Mouse (Mus musculus): ENCODE measurements around the gene Slc48a1. TPM values are rescaled to one million over a fixed set of nuclear protein-coding genes. Genes with fewer than 3 reads are reported as not detected.

The Slc48a1 gene
- polyA plus RNA-seq, 1 experiment = 22.1 TPM

DNA sequence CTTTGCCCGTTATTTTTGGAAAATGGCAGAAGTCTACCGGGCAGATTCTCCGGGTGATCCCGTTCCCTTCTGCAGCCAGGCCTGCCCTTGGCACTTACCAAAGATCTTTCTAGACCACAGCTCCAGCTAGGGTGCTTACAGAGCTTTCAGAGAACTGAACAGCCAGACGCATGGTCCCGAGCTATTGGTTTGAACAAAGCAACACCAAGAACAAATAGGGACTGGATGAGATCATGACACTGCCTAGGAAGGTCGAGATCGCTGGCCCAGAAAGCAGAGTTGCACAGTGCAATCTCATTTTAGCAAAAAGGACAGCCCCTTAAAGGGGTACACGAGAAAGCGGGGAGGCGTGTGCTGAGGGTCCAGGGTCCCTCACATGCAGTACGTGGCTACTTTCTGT is 45.2 kb downstream of the Slc48a1 start:
- WGBS = 82% methylated on average over 12 of the region's 12 CpGs
- TF ChIP-seq POLR2A (IDR thresholded peaks at IDR 0.05; ENCODE audit: low read depth, low read length) = no peak
- TF ChIP-seq CTCF (IDR thresholded peaks at IDR 0.05; ENCODE audit: extremely low read depth, insufficient read length, insufficient replicate concordance, low read depth, low read length) = no peak
- peaks cover 34% of the 10 kb centered on the region for H3K4me1 ChIP-seq (ENCODE audit: control insufficient read depth, insufficient read depth, insufficient read length, low read length)
- H3K36me3 ChIP-seq (ENCODE audit: control insufficient read depth, insufficient read depth, low read length) = no peaks in the 10 kb centered on the region
- no peak overlapping the region for H3K4me3 ChIP-seq (ENCODE audit: low read depth, low read length)
- H3K27ac ChIP-seq (ENCODE audit: insufficient read depth, low read depth, low read length) = no peak overlapping the region
- no peaks in the 10 kb centered on the region for H3K27me3 ChIP-seq (ENCODE audit: control insufficient read depth, insufficient read depth, low read length)

DNA sequence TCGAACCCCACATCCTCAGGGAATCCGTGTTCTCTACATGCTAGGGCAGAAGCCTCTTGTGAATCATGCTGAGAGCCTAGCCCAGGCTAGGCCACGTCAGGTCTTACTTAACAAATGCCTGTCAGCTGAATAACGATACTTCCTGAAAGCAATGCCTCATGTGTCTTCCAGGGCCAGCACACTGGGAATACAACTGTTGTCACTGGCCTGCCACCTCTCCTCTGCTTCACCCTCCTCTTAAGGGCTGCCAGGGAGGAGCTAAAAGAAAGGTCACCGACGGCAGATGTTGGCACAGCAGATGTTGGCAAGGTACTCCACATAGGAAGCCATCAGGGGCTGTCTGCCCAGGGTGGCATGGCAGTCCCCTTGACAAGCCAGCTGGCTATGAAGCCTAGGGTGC is 45.7 kb downstream of the Slc48a1 start:
- H3K4me1 ChIP-seq (ENCODE audit: control insufficient read depth, insufficient read depth, insufficient read length, low read length) = peaks cover 34% of the 10 kb centered on the region
- no peak overlapping the region for H3K4me3 ChIP-seq (ENCODE audit: low read depth, low read length)
- H3K27ac ChIP-seq (ENCODE audit: insufficient read depth, low read depth, low read length) = 0 out of 2 replicates have a peak overlapping the region, but pooled peaks have one; percentile 0
- no peaks in the 10 kb centered on the region for H3K27me3 ChIP-seq (ENCODE audit: control insufficient read depth, insufficient read depth, low read length)
- no peaks in the 10 kb centered on the region for H3K36me3 ChIP-seq (ENCODE audit: control insufficient read depth, insufficient read depth, low read length)
- TF ChIP-seq POLR2A (IDR thresholded peaks at IDR 0.05; ENCODE audit: low read depth, low read length) (no peak), CTCF (IDR thresholded peaks at IDR 0.05; ENCODE audit: extremely low read depth, insufficient read length, insufficient replicate concordance, low read depth, low read length) (no peak)
- 72% methylated on average over 6 of the region's 6 CpGs for WGBS

DNA sequence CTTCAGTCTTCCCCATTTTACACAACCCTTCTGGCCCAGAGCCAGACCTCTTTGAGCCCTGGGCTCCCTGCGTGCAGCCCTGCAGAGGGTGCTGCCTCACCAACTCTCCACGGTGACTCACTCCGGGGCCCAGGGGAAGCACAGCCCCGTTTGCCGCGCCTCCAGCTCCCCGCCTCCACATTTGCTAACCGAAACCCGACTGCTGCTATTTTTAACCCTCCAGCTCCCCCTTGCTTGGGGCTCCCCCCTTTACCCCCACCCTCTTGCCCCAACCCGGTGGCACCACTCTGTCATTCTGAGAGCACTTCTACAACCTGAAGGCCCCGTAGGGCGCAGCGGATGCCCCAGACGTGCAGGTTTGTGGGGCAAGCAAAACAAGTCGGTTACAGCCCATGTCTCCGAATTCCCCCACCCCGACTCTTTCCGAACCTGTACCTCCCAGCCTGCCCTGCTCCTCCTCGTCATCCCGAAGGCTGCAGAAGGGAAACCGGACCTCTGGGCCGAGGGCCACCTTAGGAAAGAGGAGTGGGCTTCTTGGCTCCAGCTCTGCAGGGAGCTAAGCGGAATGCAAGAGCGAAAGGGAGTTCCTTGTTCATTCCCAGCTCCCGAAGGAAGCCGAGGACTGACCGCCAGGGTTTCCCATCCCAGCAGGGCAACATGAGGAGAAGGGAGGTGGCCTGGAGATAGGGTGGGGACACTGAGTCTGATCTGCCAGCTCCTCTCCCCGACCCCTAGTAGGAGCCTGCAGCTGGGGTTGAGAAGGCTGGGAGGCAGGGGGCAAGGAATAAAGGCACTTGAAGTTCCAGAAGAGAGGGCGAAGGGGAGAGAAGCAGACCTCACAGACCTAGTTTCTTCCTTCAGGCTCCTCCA is 47.0 kb downstream of the Slc48a1 start:
- Histone ChIP-seq H3K4me1 (ENCODE audit: control insufficient read depth, insufficient read depth, insufficient read length, low read length) (peaks cover 34% of the 10 kb centered on the region), H3K27me3 (ENCODE audit: control insufficient read depth, insufficient read depth, low read length) (no peaks in the 10 kb centered on the region), H3K36me3 (ENCODE audit: control insufficient read depth, insufficient read depth, low read length) (no peaks in the 10 kb centered on the region), H3K27ac (ENCODE audit: insufficient read depth, low read depth, low read length) (peak overlapping the region; percentile 71), H3K4me3 (ENCODE audit: low read depth, low read length) (peak overlapping the region; percentile 57)
- TF ChIP-seq POLR2A (IDR thresholded peaks at IDR 0.05; ENCODE audit: low read depth, low read length) (0 out of 2 replicates have a peak, but pooled peaks have one; percentile 18), CTCF (IDR thresholded peaks at IDR 0.05; ENCODE audit: extremely low read depth, insufficient read length, insufficient replicate concordance, low read depth, low read length) (peak; percentile 53; the same call in 1 of the 2 replicates)
- 3% methylated on average over 29 of the region's 29 CpGs for whole genome bisulfite sequencing

DNA sequence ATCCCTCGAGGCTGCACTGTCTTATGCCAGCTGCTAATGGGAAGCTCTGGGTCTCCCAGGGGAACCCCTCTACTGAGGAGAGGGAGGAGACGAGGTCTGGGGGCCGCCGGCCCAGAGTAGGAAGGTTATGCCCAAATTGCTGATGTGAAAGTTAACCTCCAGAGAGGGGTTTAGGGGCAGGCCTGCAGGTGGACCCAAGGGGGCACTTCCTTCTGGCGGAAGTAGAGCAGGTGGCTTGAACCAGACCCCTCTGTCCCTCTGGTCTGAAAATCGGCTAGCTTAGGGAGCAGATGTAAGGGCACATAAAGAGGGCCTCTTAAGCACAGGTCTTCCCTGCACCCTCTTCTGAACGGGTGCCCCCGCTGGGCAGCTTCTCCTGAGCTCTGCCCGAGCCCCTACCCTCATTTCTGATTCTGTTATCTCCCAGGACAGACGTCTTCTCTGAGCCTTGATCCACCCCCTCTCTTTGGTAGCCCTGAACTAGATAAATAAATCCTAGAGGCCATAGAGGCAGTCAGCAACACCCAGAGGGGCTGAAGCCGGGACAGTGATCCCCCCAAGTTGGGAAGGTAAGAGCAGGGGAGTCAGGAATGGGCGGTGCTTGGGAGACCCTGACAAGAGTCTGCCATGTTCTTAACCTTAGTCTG is 47.7 kb downstream of the Slc48a1 start:
- H3K4me3 ChIP-seq (ENCODE audit: low read depth, low read length) = peak overlapping the region; percentile 57; the same call in 1 of the 2 replicates
- TF ChIP-seq POLR2A (IDR thresholded peaks at IDR 0.05; ENCODE audit: low read depth, low read length) = no peak
- no peak for TF ChIP-seq CTCF (IDR thresholded peaks at IDR 0.05; ENCODE audit: extremely low read depth, insufficient read length, insufficient replicate concordance, low read depth, low read length)
- peak overlapping the region; percentile 71 for H3K27ac ChIP-seq (ENCODE audit: insufficient read depth, low read depth, low read length)
- WGBS = 74% methylated on average over 12 of the region's 12 CpGs
- H3K27me3 ChIP-seq (ENCODE audit: control insufficient read depth, insufficient read depth, low read length) = no peaks in the 10 kb centered on the region
- peaks cover 31% of the 10 kb centered on the region for H3K4me1 ChIP-seq (ENCODE audit: control insufficient read depth, insufficient read depth, insufficient read length, low read length)
- H3K36me3 ChIP-seq (ENCODE audit: control insufficient read depth, insufficient read depth, low read length) = no peaks in the 10 kb centered on the region

DNA sequence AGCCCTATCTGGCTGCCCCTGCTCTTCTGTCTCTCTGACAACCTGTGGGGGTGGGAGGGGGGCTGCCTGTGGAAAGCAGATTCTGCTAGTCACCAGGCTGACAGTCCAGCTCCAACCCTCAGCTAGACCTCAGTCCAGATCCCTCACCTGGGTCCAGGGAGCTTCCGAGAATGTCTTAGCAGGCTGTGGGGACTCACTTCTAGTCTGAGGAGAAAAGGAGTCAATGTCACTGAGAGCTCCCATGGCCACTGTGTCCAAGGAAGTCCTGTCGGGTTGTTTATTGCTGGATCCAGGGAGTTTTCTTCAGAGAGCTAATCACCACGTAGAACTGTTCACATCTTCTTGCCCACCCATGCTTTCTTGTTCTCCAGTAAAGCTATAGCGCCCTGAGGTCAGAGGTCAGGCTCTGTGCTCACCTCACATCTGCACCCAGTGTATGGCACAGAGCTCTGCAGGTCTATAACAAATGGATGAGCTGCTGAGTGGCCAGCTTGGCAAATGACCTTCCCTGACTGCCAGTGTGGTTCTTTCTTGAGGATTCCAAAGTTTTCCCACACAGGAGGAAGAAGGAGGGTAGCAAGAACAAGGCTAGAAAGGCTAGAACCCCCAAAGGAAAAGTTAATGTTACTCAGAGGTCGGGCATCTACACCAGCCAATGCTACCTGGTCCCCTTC is 48.4 kb downstream of the Slc48a1 start:
- 87% methylated on average over 5 of the region's 5 CpGs for WGBS
- Histone ChIP-seq H3K36me3 (ENCODE audit: control insufficient read depth, insufficient read depth, low read length) (no peaks in the 10 kb centered on the region), H3K27me3 (ENCODE audit: control insufficient read depth, insufficient read depth, low read length) (no peaks in the 10 kb centered on the region), H3K4me1 (ENCODE audit: control insufficient read depth, insufficient read depth, insufficient read length, low read length) (peaks cover 29% of the 10 kb centered on the region), H3K4me3 (ENCODE audit: low read depth, low read length) (no peak overlapping the region), H3K27ac (ENCODE audit: insufficient read depth, low read depth, low read length) (no peak overlapping the region)
- TF ChIP-seq POLR2A (IDR thresholded peaks at IDR 0.05; ENCODE audit: low read depth, low read length) (no peak), CTCF (IDR thresholded peaks at IDR 0.05; ENCODE audit: extremely low read depth, insufficient read length, insufficient replicate concordance, low read depth, low read length) (no peak)

DNA sequence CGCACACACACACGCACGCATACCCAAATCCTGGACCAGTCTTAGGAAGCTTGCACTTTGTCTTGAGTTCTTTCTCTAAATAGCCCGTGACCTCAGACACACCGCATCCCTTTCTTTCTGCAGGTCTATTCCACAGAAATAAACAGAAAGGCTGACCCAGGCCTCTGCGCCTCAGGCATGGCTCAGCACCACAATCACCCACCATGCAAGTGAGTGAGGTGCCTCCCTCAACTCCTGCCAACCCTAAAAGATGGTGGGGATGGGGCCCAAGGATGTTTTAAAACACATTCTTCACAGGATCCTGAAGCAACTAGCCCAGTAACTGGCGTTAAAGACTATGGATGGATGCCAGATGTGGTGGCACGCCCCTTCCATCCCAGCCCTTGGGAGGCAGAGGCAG is 49.1 kb downstream of the Slc48a1 start:
- TF ChIP-seq POLR2A (IDR thresholded peaks at IDR 0.05; ENCODE audit: low read depth, low read length) (no peak), CTCF (IDR thresholded peaks at IDR 0.05; ENCODE audit: extremely low read depth, insufficient read length, insufficient replicate concordance, low read depth, low read length) (no peak)
- 83% methylated on average over 8 of the region's 8 CpGs for WGBS

More for the DNA sequence above, 49.1 kb downstream of the Slc48a1 start:
- Histone ChIP-seq H3K27me3 (ENCODE audit: control insufficient read depth, insufficient read depth, low read length) (no peaks in the 10 kb centered on the region), H3K36me3 (ENCODE audit: control insufficient read depth, insufficient read depth, low read length) (no peaks in the 10 kb centered on the region), H3K27ac (ENCODE audit: insufficient read depth, low read depth, low read length) (no peak overlapping the region), H3K4me1 (ENCODE audit: control insufficient read depth, insufficient read depth, insufficient read length, low read length) (peaks cover 29% of the 10 kb centered on the region), H3K4me3 (ENCODE audit: low read depth, low read length) (no peak overlapping the region)

Data from small intestine, adult 2 months (tissue).